Mouse (Mus musculus) hindbrain, embryonic 11.5 days (tissue): ENCODE measurements around the gene Sox6. TPM values are rescaled to one million over a fixed set of nuclear protein-coding genes. Genes with fewer than 3 reads are reported as not detected.
A peak's percentile ranks its signal among the peaks of the same experiment; 100 is the strongest.

ENCODE experiments used
- ATAC-seq: fragments of 200-750 bp; cut with Nextera tagmentation; 2 replicates; pipeline ENCODE4 v1.8.0; 2017; ENCODE audit warnings: mild to moderate bottlenecking, moderate TSS enrichment, moderate library complexity; ENCODE audit not compliant: low FRiP score
- DNase-seq: peaks from one replicate; pipeline ENCODE4 v3.0.0-alpha.2; 2015; ENCODE audit warnings: low spot score
- H3K27ac ChIP-seq: fragments of 300-500 bp; sonication (generic); 2 replicates; pipeline ENCODE4 v1.5.1; 2014; ENCODE audit warnings: mild to moderate bottlenecking, low read depth, low read length
- H3K27me3 ChIP-seq: fragments of 300-500 bp; sonication (generic); 2 replicates; pipeline ENCODE4 v1.6.1; 2014; ENCODE audit warnings: mild to moderate bottlenecking, low read length, moderate library complexity, mixed read lengths; ENCODE audit not compliant: control insufficient read depth, insufficient read depth
- H3K36me3 ChIP-seq: fragments of 300-500 bp; sonication (generic); 2 replicates; pipeline ENCODE4 v1.6.1; 2014; ENCODE audit warnings: mild to moderate bottlenecking, low read length, moderate library complexity, mixed read lengths; ENCODE audit not compliant: control insufficient read depth, insufficient read depth
- H3K4me1 ChIP-seq: fragments of 300-500 bp; sonication (generic); replicated peaks from 2 replicates; pipeline ENCODE4 v1.6.1; 2014; ENCODE audit warnings: low read length, mixed read lengths; ENCODE audit not compliant: control insufficient read depth, insufficient read depth
- H3K4me2 ChIP-seq: fragments of 300-500 bp; sonication (generic); replicated peaks from 2 replicates; pipeline ENCODE4 v1.6.1; 2014; ENCODE audit warnings: mild to moderate bottlenecking, low read depth, low read length
- H3K4me3 ChIP-seq: fragments of 300-500 bp; sonication (generic); 2 replicates; pipeline ENCODE4 v1.5.1; 2014; ENCODE audit warnings: low read depth, low read length
- H3K9ac ChIP-seq: fragments of 300-500 bp; sonication (generic); 2 replicates; pipeline ENCODE4 v1.6.1; 2014; ENCODE audit warnings: low read depth, low read length
- H3K9me3 ChIP-seq: fragments of 300-500 bp; sonication (generic); 2 replicates; pipeline ENCODE4 v1.6.1; 2016; ENCODE audit warnings: low read length; ENCODE audit not compliant: control insufficient read depth
- WGBS: fragments of 180-500 bp; shearing (Covaris S2); extraction: QIAGEN DNeasy Blood & Tissue Kit; methylation state at CpG from one replicate; pipeline ENCODE4 v1.1.7; 2014; 5-methylcytosine and 5-hydroxymethylcytosine counted together
- polyA plus RNA-seq: library from polyadenylated mRNA; unstranded; fragments of >200 nt; fragmentation: Nextera tagmentation; extraction: Ambion mirVana; gene quantifications from 2 replicates; pipeline ENCODE4 v1.2.1, GENCODE M21; 2014

Sox6 gene
- polyA plus RNA-seq, 1 experiment from 2014 or later = 49.4 TPM

GRCm38 (mm10) chr7:115936908-115937307 is 101.7 kb downstream of the Sox6 start:
- ATAC-seq = no peak
- 83% methylated on average over 1 of the region's 1 CpGs for WGBS
- no peaks in the 10 kb centered on the region for H3K27me3 ChIP-seq
- no peak overlapping the region for H3K4me3 ChIP-seq
- H3K36me3 ChIP-seq = no peaks in the 10 kb centered on the region
- DNase-seq = no peak
- H3K9ac ChIP-seq = no peak overlapping the region
- no peak overlapping the region for H3K4me2 ChIP-seq
- H3K9me3 ChIP-seq = no peaks in the 10 kb centered on the region
- no peaks in the 10 kb centered on the region for H3K4me1 ChIP-seq
- H3K27ac ChIP-seq = no peak overlapping the region

GRCm38 (mm10) chr7:115915338-115915737 is 123.3 kb downstream of the Sox6 start:
- 84% methylated on average over 1 of the region's 1 CpGs for WGBS
- Histone ChIP-seq H3K9ac (no peak overlapping the region), H3K36me3 (no peaks in the 10 kb centered on the region), H3K4me3 (no peak overlapping the region), H3K4me2 (no peak overlapping the region), H3K9me3 (no peaks in the 10 kb centered on the region), H3K4me1 (no peaks in the 10 kb centered on the region), H3K27ac (no peak overlapping the region), H3K27me3 (no peaks in the 10 kb centered on the region)
- no peak for DNase-seq
- no peak for ATAC-seq

GRCm38 (mm10) chr7:115910313-115910712 is 128.3 kb downstream of the Sox6 start:
- Histone ChIP-seq H3K27ac (no peak overlapping the region), H3K4me1 (no peaks in the 10 kb centered on the region), H3K4me3 (no peak overlapping the region), H3K4me2 (no peak overlapping the region), H3K9ac (no peak overlapping the region), H3K36me3 (no peaks in the 10 kb centered on the region), H3K9me3 (no peaks in the 10 kb centered on the region), H3K27me3 (no peaks in the 10 kb centered on the region)
- 93% methylated on average over 1 of the region's 1 CpGs for WGBS
- DNase-seq = no peak
- ATAC-seq = no peak

GRCm38 (mm10) chr7:115904798-115905207 is 133.8 kb downstream of the Sox6 start:
- no peak for ATAC-seq
- DNase-seq = no peak
- Histone ChIP-seq H3K27ac (no peak overlapping the region), H3K9ac (no peak overlapping the region), H3K27me3 (no peaks in the 10 kb centered on the region), H3K4me1 (no peaks in the 10 kb centered on the region), H3K36me3 (no peaks in the 10 kb centered on the region), H3K4me3 (no peak overlapping the region), H3K9me3 (no peaks in the 10 kb centered on the region), H3K4me2 (no peak overlapping the region)
- 74% methylated on average over 9 of the region's 9 CpGs for WGBS

GRCm38 (mm10) chr7:115903931-115904797 is 134.4 kb downstream of the Sox6 start:
- no peak overlapping the region for H3K9ac ChIP-seq
- no peaks in the 10 kb centered on the region for H3K36me3 ChIP-seq
- ATAC-seq = no peak

GRCm38 (mm10) chr7:115903368-115903767 is 135.2 kb downstream of the Sox6 start:
- Histone ChIP-seq H3K4me3 (no peak overlapping the region), H3K4me2 (no peak overlapping the region), H3K9me3 (no peaks in the 10 kb centered on the region), H3K27ac (no peak overlapping the region), H3K27me3 (no peaks in the 10 kb centered on the region), H3K4me1 (no peaks in the 10 kb centered on the region), H3K36me3 (no peaks in the 10 kb centered on the region), H3K9ac (no peak overlapping the region)
- DNase-seq (peak; percentile 23), ATAC-seq (no peak)
- 39% methylated on average over 1 of the region's 1 CpGs for WGBS

More at GRCm38 (mm10) chr7:115903931-115904797, 134.4 kb downstream of the Sox6 start:
- Histone ChIP-seq H3K27ac (no peak overlapping the region), H3K9me3 (no peaks in the 10 kb centered on the region), H3K27me3 (no peaks in the 10 kb centered on the region), H3K4me3 (no peak overlapping the region), H3K4me1 (no peaks in the 10 kb centered on the region), H3K4me2 (no peak overlapping the region)
- no peak for DNase-seq
- WGBS = 65% methylated on average over 5 of the region's 5 CpGs

GRCm38 (mm10) chr7:115895831-115896230 is 142.8 kb downstream of the Sox6 start:
- no peaks in the 10 kb centered on the region for H3K9me3 ChIP-seq
- H3K27me3 ChIP-seq = no peaks in the 10 kb centered on the region
- ATAC-seq (no peak), DNase-seq (no peak)
- no peak overlapping the region for H3K4me3 ChIP-seq
- no peaks in the 10 kb centered on the region for H3K36me3 ChIP-seq
- no peak overlapping the region for H3K9ac ChIP-seq
- H3K27ac ChIP-seq = no peak overlapping the region
- no peak overlapping the region for H3K4me2 ChIP-seq
- WGBS = 92% methylated on average over 6 of the region's 6 CpGs
- H3K4me1 ChIP-seq = no peaks in the 10 kb centered on the region

- H3K9me3 ChIP-seq = no peaks in the 10 kb centered on the region
- no peak for ATAC-seq
- WGBS = 84% methylated on average over 4 of the region's 4 CpGs
Measured at GRCm38 (mm10) chr7:115895028-115895671, 143.4 kb downstream of the Sox6 start.

GRCm38 (mm10) chr7:115891482-115891881 is 147.1 kb downstream of the Sox6 start:
- no peak overlapping the region for H3K4me3 ChIP-seq
- H3K27ac ChIP-seq = no peak overlapping the region
- no peaks in the 10 kb centered on the region for H3K27me3 ChIP-seq
- H3K36me3 ChIP-seq = no peaks in the 10 kb centered on the region
- H3K9me3 ChIP-seq = no peaks in the 10 kb centered on the region
- no peak for ATAC-seq
- WGBS = 91% methylated on average over 3 of the region's 3 CpGs
- H3K9ac ChIP-seq = no peak overlapping the region
- no peak overlapping the region for H3K4me2 ChIP-seq
- H3K4me1 ChIP-seq = no peaks in the 10 kb centered on the region
- no peak for DNase-seq

More at GRCm38 (mm10) chr7:115895028-115895671, 143.4 kb downstream of the Sox6 start:
- Histone ChIP-seq H3K27me3 (no peaks in the 10 kb centered on the region), H3K4me1 (no peaks in the 10 kb centered on the region), H3K27ac (no peak overlapping the region), H3K9ac (no peak overlapping the region), H3K4me2 (no peak overlapping the region), H3K36me3 (no peaks in the 10 kb centered on the region), H3K4me3 (no peak overlapping the region)
- no peak for DNase-seq
